Mouse (Mus musculus) midbrain, embryonic 13.5 days (tissue): ENCODE results near the gene Dzip1. TPM values are rescaled to one million over a fixed set of nuclear protein-coding genes. Genes with fewer than 3 reads are reported as not detected.

ENCODE experiments used
- ATAC-seq: fragments of 200-750 bp; cut with Nextera tagmentation; 2 replicates; pipeline ENCODE4 v1.8.0; 2017; ENCODE audit warnings: mild to moderate bottlenecking, moderate TSS enrichment, moderate library complexity
- H3K27ac ChIP-seq: fragments of 300-500 bp; sonication (generic); 2 replicates; pipeline ENCODE4 v1.5.1; 2015; ENCODE audit warnings: inconsistent platforms, mild to moderate bottlenecking, moderate library complexity
- H3K27me3 ChIP-seq: fragments of 300-500 bp; sonication (generic); 2 replicates; pipeline ENCODE4 v1.6.1; 2015; ENCODE audit warnings: mild to moderate bottlenecking, inconsistent platforms
- H3K36me3 ChIP-seq: fragments of 300-500 bp; sonication (generic); 2 replicates; pipeline ENCODE4 v1.6.1; 2015; ENCODE audit warnings: mild to moderate bottlenecking, inconsistent platforms
- H3K4me1 ChIP-seq: fragments of 300-500 bp; sonication (generic); replicated peaks from 2 replicates; pipeline ENCODE4 v1.6.1; 2015; ENCODE audit warnings: inconsistent platforms
- H3K4me2 ChIP-seq: fragments of 300-500 bp; sonication (generic); replicated peaks from 2 replicates; pipeline ENCODE4 v1.6.1; 2015; ENCODE audit warnings: moderate library complexity, mild to moderate bottlenecking, inconsistent platforms
- H3K4me3 ChIP-seq: fragments of 300-500 bp; sonication (generic); replicated peaks from 2 replicates; pipeline ENCODE4 v1.5.1; 2015; ENCODE audit warnings: mild to moderate bottlenecking, inconsistent platforms
- H3K9ac ChIP-seq: fragments of 300-500 bp; sonication (generic); replicated peaks from 2 replicates; pipeline ENCODE4 v1.6.1; 2015; ENCODE audit warnings: mild to moderate bottlenecking, inconsistent platforms
- H3K9me3 ChIP-seq: fragments of 300-500 bp; sonication (generic); 2 replicates; pipeline ENCODE4 v1.6.1; 2016; ENCODE audit warnings: mild to moderate bottlenecking, inconsistent platforms
- WGBS: fragments of 180-500 bp; shearing (Covaris S2); methylation state at CpG from one replicate; pipeline ENCODE4 v1.1.7; 2015; 5-methylcytosine and 5-hydroxymethylcytosine counted together
- polyA plus RNA-seq: library from polyadenylated mRNA; unstranded; fragments of >200 nt; fragmentation: Nextera tagmentation; extraction: Ambion mirVana; gene quantifications from 2 replicates; pipeline ENCODE4 v1.2.1, GENCODE M21; 2015

Gene Dzip1
- polyA plus RNA-seq, 1 experiment from 2014 or later = 54.1 TPM

GRCm38 (mm10) chr14:118919025-118919424 lies 6.2 kb downstream of the Dzip1 start:
- no peak overlapping the region for H3K4me3 ChIP-seq
- H3K27ac ChIP-seq = no peak overlapping the region
- H3K36me3 ChIP-seq = peaks cover 55% of the 10 kb centered on the region
- no peak overlapping the region for H3K9ac ChIP-seq
- ATAC-seq = no peak
- 0 out of 2 replicates have a peak, but pooled peaks cover 3% of the 10 kb centered on the region for H3K27me3 ChIP-seq
- H3K4me1 ChIP-seq = peaks cover 38% of the 10 kb centered on the region
- no peak overlapping the region for H3K4me2 ChIP-seq
- WGBS = 72% methylated on average over 8 of the region's 8 CpGs
- H3K9me3 ChIP-seq = no peaks in the 10 kb centered on the region

- ATAC-seq = no peak
- H3K36me3 ChIP-seq = peaks cover 91% of the 10 kb centered on the region
Measured at GRCm38 (mm10) chr14:118913651-118914050, 11.6 kb downstream of the Dzip1 start.

GRCm38 (mm10) chr14:118911521-118911920 lies 13.7 kb downstream of the Dzip1 start:
- no peak overlapping the region for H3K27ac ChIP-seq
- H3K9ac ChIP-seq = no peak overlapping the region
- H3K36me3 ChIP-seq = peaks cover 93% of the 10 kb centered on the region
- no peaks in the 10 kb centered on the region for H3K4me1 ChIP-seq
- no peaks in the 10 kb centered on the region for H3K9me3 ChIP-seq
- H3K4me3 ChIP-seq = no peak overlapping the region
- H3K27me3 ChIP-seq = no peaks in the 10 kb centered on the region
- no peak overlapping the region for H3K4me2 ChIP-seq
- no peak for ATAC-seq
- 93% methylated on average over 6 of the region's 6 CpGs for whole genome bisulfite sequencing

More at GRCm38 (mm10) chr14:118913651-118914050, 11.6 kb downstream of the Dzip1 start:
- H3K9ac ChIP-seq = no peak overlapping the region
- H3K4me3 ChIP-seq = no peak overlapping the region
- WGBS = 89% methylated on average over 5 of the region's 5 CpGs
- no peak overlapping the region for H3K27ac ChIP-seq
- H3K4me1 ChIP-seq = no peaks in the 10 kb centered on the region
- H3K27me3 ChIP-seq = no peaks in the 10 kb centered on the region
- no peak overlapping the region for H3K4me2 ChIP-seq
- no peaks in the 10 kb centered on the region for H3K9me3 ChIP-seq

- Histone ChIP-seq H3K4me2 (no peak overlapping the region), H3K4me3 (no peak overlapping the region), H3K36me3 (peaks cover 93% of the 10 kb centered on the region), H3K27me3 (no peaks in the 10 kb centered on the region), H3K4me1 (no peaks in the 10 kb centered on the region), H3K27ac (no peak overlapping the region), H3K9me3 (no peaks in the 10 kb centered on the region), H3K9ac (no peak overlapping the region)
- ATAC-seq = peak; percentile 63; the same call in 1 of the 2 replicates
- 76% methylated on average over 29 of the region's 29 CpGs for WGBS
Measured at GRCm38 (mm10) chr14:118910332-118911222, 14.7 kb downstream of the Dzip1 start.

GRCm38 (mm10) chr14:118909872-118910271 lies 15.4 kb downstream of the Dzip1 start:
- Histone ChIP-seq H3K4me3 (no peak overlapping the region), H3K4me2 (no peak overlapping the region), H3K9ac (no peak overlapping the region), H3K27me3 (no peaks in the 10 kb centered on the region), H3K36me3 (peaks cover 92% of the 10 kb centered on the region), H3K9me3 (no peaks in the 10 kb centered on the region), H3K4me1 (no peaks in the 10 kb centered on the region), H3K27ac (no peak overlapping the region)
- ATAC-seq = no peak
- 90% methylated on average over 8 of the region's 8 CpGs for WGBS

- H3K4me2 ChIP-seq = no peak overlapping the region
- H3K27ac ChIP-seq = no peak overlapping the region
- H3K9me3 ChIP-seq = no peaks in the 10 kb centered on the region
- ATAC-seq = no peak
- H3K27me3 ChIP-seq = no peaks in the 10 kb centered on the region
- H3K36me3 ChIP-seq = peaks cover 90% of the 10 kb centered on the region
- H3K4me1 ChIP-seq = 0 out of 2 replicates have a peak, but pooled peaks cover 4% of the 10 kb centered on the region
- no peak overlapping the region for H3K4me3 ChIP-seq
- no peak overlapping the region for H3K9ac ChIP-seq
- 81% methylated on average over 8 of the region's 8 CpGs for WGBS
Measured at GRCm38 (mm10) chr14:118907592-118907991, 17.7 kb downstream of the Dzip1 start.

GRCm38 (mm10) chr14:118903867-118904562 lies 21.2 kb downstream of the Dzip1 start:
- H3K9me3 ChIP-seq = no peaks in the 10 kb centered on the region
- no peaks in the 10 kb centered on the region for H3K27me3 ChIP-seq
- H3K9ac ChIP-seq = 0 out of 2 replicates have a peak overlapping the region, but pooled peaks have one; percentile 0
- peak overlapping the region; percentile 14; the same call in 1 of the 2 replicates for H3K27ac ChIP-seq
- H3K36me3 ChIP-seq = peaks cover 91% of the 10 kb centered on the region
- H3K4me1 ChIP-seq = 0 out of 2 replicates have a peak, but pooled peaks cover 4% of the 10 kb centered on the region
- no peak overlapping the region for H3K4me3 ChIP-seq
- WGBS = 55% methylated on average over 6 of the region's 6 CpGs
- ATAC-seq = peak; percentile 68
- H3K4me2 ChIP-seq = no peak overlapping the region

- ATAC-seq = no peak
- Histone ChIP-seq H3K36me3 (peaks cover 91% of the 10 kb centered on the region), H3K27me3 (no peaks in the 10 kb centered on the region), H3K4me1 (0 out of 2 replicates have a peak, but pooled peaks cover 4% of the 10 kb centered on the region), H3K4me3 (no peak overlapping the region), H3K9ac (no peak overlapping the region), H3K4me2 (no peak overlapping the region), H3K27ac (no peak overlapping the region), H3K9me3 (no peaks in the 10 kb centered on the region)
- 94% methylated on average over 3 of the region's 3 CpGs for WGBS
Measured at GRCm38 (mm10) chr14:118903397-118903796, 21.9 kb downstream of the Dzip1 start.

- Histone ChIP-seq H3K27ac (no peak overlapping the region), H3K36me3 (peaks cover 91% of the 10 kb centered on the region), H3K9ac (no peak overlapping the region), H3K9me3 (no peaks in the 10 kb centered on the region), H3K27me3 (no peaks in the 10 kb centered on the region), H3K4me1 (0 out of 2 replicates have a peak, but pooled peaks cover 4% of the 10 kb centered on the region), H3K4me3 (no peak overlapping the region), H3K4me2 (no peak overlapping the region)
- 95% methylated on average over 1 of the region's 1 CpGs for WGBS
- no peak for ATAC-seq
Measured at GRCm38 (mm10) chr14:118900911-118901310, 24.3 kb downstream of the Dzip1 start.

GRCm38 (mm10) chr14:118899940-118900339 lies 25.3 kb downstream of the Dzip1 start:
- H3K36me3 ChIP-seq = peaks cover 96% of the 10 kb centered on the region

GRCm38 (mm10) chr14:118895655-118896054 lies 29.6 kb downstream of the Dzip1 start:
- Histone ChIP-seq H3K4me1 (no peaks in the 10 kb centered on the region), H3K9ac (no peak overlapping the region), H3K27ac (no peak overlapping the region), H3K27me3 (no peaks in the 10 kb centered on the region), H3K9me3 (no peaks in the 10 kb centered on the region), H3K4me3 (no peak overlapping the region), H3K36me3 (peaks cover 93% of the 10 kb centered on the region), H3K4me2 (no peak overlapping the region)
- 97% methylated on average over 10 of the region's 10 CpGs for WGBS
- ATAC-seq = no peak

More at GRCm38 (mm10) chr14:118899940-118900339, 25.3 kb downstream of the Dzip1 start:
- Histone ChIP-seq H3K4me3 (no peak overlapping the region), H3K9ac (no peak overlapping the region), H3K27me3 (no peaks in the 10 kb centered on the region), H3K9me3 (no peaks in the 10 kb centered on the region), H3K4me2 (no peak overlapping the region), H3K4me1 (0 out of 2 replicates have a peak, but pooled peaks cover 4% of the 10 kb centered on the region), H3K27ac (no peak overlapping the region)
- ATAC-seq = no peak
- WGBS = 87% methylated on average over 11 of the region's 11 CpGs

- H3K4me1 ChIP-seq = no peaks in the 10 kb centered on the region
- no peak for ATAC-seq
- H3K27ac ChIP-seq = no peak overlapping the region
- H3K36me3 ChIP-seq = peaks cover 90% of the 10 kb centered on the region
- H3K9me3 ChIP-seq = no peaks in the 10 kb centered on the region
- no peaks in the 10 kb centered on the region for H3K27me3 ChIP-seq
- no peak overlapping the region for H3K9ac ChIP-seq
- H3K4me3 ChIP-seq = no peak overlapping the region
- no peak overlapping the region for H3K4me2 ChIP-seq
- WGBS = 98% methylated on average over 7 of the region's 7 CpGs
Measured at GRCm38 (mm10) chr14:118895228-118895627, 30.0 kb downstream of the Dzip1 start.
